Mouse (Mus musculus): ENCODE data around the gene Jak1. TPM values are rescaled to one million over a fixed set of nuclear protein-coding genes. Genes with fewer than 3 reads are reported as not detected.
A peak's percentile ranks its signal among the peaks of the same experiment; 100 is the strongest.

Gene Jak1
- polyA plus RNA-seq, 1 experiment from 2014 or later, result 84.5 TPM

DNA sequence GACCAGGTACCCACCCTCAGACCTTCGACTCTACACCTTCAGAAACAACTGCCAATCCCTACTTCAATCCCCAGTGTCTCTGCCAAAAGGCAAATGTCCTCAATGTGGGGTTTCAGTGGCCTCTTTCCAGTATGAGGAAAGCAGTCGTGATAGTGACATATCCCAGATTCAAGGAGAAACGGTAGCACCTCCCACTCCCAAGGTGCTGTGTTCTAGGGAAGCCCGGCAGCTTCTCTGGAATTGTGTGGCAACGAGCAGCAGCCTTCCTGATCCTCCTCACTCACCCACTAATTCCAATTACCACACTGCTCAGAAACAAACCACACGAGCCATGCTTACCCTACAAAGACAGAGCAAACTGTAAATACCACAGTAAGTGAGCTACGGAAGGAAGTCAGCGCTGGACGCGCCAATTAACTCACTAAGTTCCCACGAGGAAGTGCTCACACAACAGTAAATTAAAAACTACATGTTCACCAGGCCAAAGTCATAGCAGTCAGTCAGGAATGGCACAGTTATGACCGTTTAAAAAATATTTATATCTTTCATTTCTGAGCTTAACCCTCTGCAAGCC is 105.8 kb downstream of the Jak1 start:
- no peaks in the 10 kb centered on the region for H3K27me3 ChIP-seq (replicated peaks)
- H3K4me1 ChIP-seq, result no peaks in the 10 kb centered on the region
- no peak for ATAC-seq (ENCODE audit: insufficient read depth, low FRiP score, low read depth)
- no peak overlapping the region for H3K27ac ChIP-seq
- H3K9me3 ChIP-seq, result no peaks in the 10 kb centered on the region
- no peak overlapping the region for H3K4me3 ChIP-seq (replicated peaks)
- H3K36me3 ChIP-seq, result peaks cover 45% of the 10 kb centered on the region
- 70% methylated on average over 12 of the region's 12 CpGs for WGBS
- H3K9ac ChIP-seq, result no peak overlapping the region
- H3K4me2 ChIP-seq, result no peak overlapping the region

GRCm38 (mm10) chr4:101158282-101158681 is 106.8 kb downstream of the Jak1 start:
- no peak overlapping the region for H3K4me2 ChIP-seq
- no peaks in the 10 kb centered on the region for H3K4me1 ChIP-seq
- ATAC-seq (ENCODE audit: insufficient read depth, low FRiP score, low read depth), result no peak
- 79% methylated on average over 6 of the region's 6 CpGs for WGBS
- H3K9ac ChIP-seq, result no peak overlapping the region
- no peaks in the 10 kb centered on the region for H3K9me3 ChIP-seq
- no peak overlapping the region for H3K4me3 ChIP-seq (replicated peaks)
- H3K27ac ChIP-seq, result no peak overlapping the region
- H3K36me3 ChIP-seq, result peaks cover 53% of the 10 kb centered on the region
- H3K27me3 ChIP-seq (replicated peaks), result no peaks in the 10 kb centered on the region

DNA sequence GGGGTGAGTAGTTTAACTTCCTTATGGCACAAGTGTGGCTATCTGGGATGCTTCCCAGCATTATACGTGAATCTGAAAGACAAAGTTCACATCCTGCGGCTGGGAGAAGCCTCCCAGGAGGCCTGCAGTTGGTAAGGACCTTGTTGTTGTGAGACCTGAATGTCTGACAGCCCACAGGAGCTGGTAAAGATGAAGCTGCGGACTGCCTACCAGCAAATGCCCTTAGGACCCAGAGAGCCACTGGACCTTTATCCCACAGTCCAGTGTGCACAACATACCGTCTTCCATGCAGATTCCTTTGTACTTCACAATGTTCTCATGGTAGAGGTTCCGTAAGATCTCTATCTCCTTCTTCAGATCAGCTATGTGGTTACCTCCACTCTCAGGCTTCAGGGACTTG is 107.6 kb downstream of the Jak1 start:
- H3K36me3 ChIP-seq, result peaks cover 54% of the 10 kb centered on the region
- ATAC-seq (ENCODE audit: insufficient read depth, low FRiP score, low read depth), result no peak
- H3K9me3 ChIP-seq, result no peaks in the 10 kb centered on the region
- WGBS, result 88% methylated on average over 5 of the region's 5 CpGs
- H3K4me2 ChIP-seq, result no peak overlapping the region
- H3K27ac ChIP-seq, result no peak overlapping the region
- no peaks in the 10 kb centered on the region for H3K27me3 ChIP-seq (replicated peaks)
- H3K9ac ChIP-seq, result no peak overlapping the region
- no peaks in the 10 kb centered on the region for H3K4me1 ChIP-seq
- H3K4me3 ChIP-seq (replicated peaks), result no peak overlapping the region

GRCm38 (mm10) chr4:101155541-101155940 is 109.5 kb downstream of the Jak1 start:
- Histone ChIP-seq H3K36me3 (peaks cover 59% of the 10 kb centered on the region), H3K9ac (no peak overlapping the region), H3K9me3 (no peaks in the 10 kb centered on the region), H3K27me3 (replicated peaks) (no peaks in the 10 kb centered on the region), H3K4me3 (replicated peaks) (no peak overlapping the region), H3K4me2 (no peak overlapping the region), H3K4me1 (no peaks in the 10 kb centered on the region), H3K27ac (no peak overlapping the region)
- ATAC-seq (ENCODE audit: insufficient read depth, low FRiP score, low read depth), result peak; percentile 76; the same call in 1 of the 2 replicates
- 72% methylated on average over 4 of the region's 4 CpGs for WGBS

GRCm38 (mm10) chr4:101146891-101147655 is 118.0 kb downstream of the Jak1 start:
- H3K27me3 ChIP-seq (replicated peaks), result no peaks in the 10 kb centered on the region
- H3K9ac ChIP-seq, result no peak overlapping the region
- H3K27ac ChIP-seq, result no peak overlapping the region
- 83% methylated on average over 11 of the region's 11 CpGs for WGBS
- H3K4me1 ChIP-seq, result no peaks in the 10 kb centered on the region
- peaks cover 12% of the 10 kb centered on the region for H3K36me3 ChIP-seq
- H3K4me3 ChIP-seq (replicated peaks), result no peak overlapping the region
- ATAC-seq (ENCODE audit: insufficient read depth, low FRiP score, low read depth), result no peak
- H3K9me3 ChIP-seq, result no peaks in the 10 kb centered on the region
- H3K4me2 ChIP-seq, result no peak overlapping the region

DNA sequence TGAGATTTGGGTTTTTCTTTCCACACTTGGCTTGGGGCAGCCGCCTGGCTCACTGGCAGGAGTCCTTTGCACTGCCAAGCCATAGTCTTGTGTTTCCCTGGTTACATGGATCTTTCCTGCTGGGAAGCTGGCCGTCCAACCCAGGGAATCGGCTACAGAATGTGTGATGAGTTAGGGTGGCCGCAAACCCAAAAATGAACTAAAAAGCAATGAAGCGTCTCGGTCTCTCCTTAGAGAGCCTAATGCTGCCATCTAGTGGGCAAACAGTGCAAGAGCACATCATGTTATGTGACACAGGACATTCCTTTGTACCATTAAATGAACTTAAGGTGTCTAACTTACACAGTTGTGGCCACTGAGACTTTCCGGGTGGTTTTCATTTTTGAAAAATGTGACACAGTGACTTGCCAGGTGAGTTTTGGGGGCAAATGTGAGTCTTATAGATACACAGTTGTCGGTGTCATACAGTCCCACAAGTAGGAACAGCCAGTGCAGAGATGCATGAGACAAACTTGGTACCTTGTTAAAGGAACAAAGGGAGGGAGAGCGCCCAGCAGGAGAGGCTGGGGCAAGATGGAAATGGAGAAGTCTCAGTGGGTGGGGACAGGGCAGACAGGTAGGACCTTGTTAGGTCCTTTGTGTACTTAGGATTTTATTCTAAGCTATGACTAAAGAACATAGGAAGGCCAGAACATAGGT is 118.9 kb downstream of the Jak1 start:
- ATAC-seq (ENCODE audit: insufficient read depth, low FRiP score, low read depth), result no peak
- no peaks in the 10 kb centered on the region for H3K27me3 ChIP-seq (replicated peaks)
- H3K4me1 ChIP-seq, result no peaks in the 10 kb centered on the region
- no peak overlapping the region for H3K27ac ChIP-seq
- H3K4me3 ChIP-seq (replicated peaks), result no peak overlapping the region
- H3K9ac ChIP-seq, result no peak overlapping the region
- WGBS, result 34% methylated on average over 9 of the region's 9 CpGs
- H3K36me3 ChIP-seq, result peaks cover 9% of the 10 kb centered on the region
- no peaks in the 10 kb centered on the region for H3K9me3 ChIP-seq
- H3K4me2 ChIP-seq, result no peak overlapping the region

DNA sequence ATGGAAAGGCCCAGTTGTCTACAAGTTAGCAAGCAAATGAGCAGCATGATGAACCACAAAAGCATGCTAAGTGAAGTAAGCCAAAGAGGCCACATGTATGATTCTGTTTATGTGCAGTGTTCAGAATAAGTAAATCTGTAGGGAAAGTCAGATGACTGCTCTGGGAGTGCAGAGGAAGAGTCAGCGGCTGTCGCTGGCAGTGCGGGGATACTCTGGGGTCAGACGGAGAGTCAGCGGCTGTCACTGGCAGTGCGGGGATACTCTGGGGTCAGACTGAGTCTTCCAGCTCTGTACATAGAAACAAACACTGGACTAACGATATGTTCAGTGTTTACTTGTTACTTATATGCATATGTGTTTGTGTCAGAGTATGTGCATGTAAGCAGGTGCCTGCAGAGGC is 120.3 kb downstream of the Jak1 start:
- H3K4me1 ChIP-seq, result no peaks in the 10 kb centered on the region
- H3K9me3 ChIP-seq, result no peaks in the 10 kb centered on the region
- ATAC-seq (ENCODE audit: insufficient read depth, low FRiP score, low read depth), result no peak
- 70% methylated on average over 7 of the region's 7 CpGs for WGBS
- H3K4me3 ChIP-seq (replicated peaks), result no peak overlapping the region
- H3K27ac ChIP-seq, result no peak overlapping the region
- H3K9ac ChIP-seq, result no peak overlapping the region
- peaks cover 6% of the 10 kb centered on the region for H3K36me3 ChIP-seq
- no peak overlapping the region for H3K4me2 ChIP-seq
- no peaks in the 10 kb centered on the region for H3K27me3 ChIP-seq (replicated peaks)

DNA sequence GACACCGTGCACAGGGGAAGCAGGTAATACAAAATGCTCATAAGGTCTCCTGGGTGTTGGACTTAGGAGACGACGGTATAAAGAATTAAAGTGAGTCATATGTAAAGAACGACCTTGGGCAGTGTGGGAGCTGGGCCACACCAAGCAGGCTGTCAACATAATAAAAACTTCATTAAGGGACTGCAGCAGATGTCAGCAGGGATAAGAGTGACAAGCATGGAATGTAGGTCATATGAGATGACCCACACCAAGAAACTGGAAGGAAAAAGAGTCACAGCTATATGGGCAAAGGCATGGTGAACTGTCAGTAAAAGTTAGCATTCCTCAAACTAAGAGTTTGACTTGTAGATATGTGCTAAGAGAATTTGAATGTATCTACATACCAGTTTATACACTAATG is 120.7 kb downstream of the Jak1 start:
- Histone ChIP-seq H3K27ac (no peak overlapping the region), H3K4me1 (no peaks in the 10 kb centered on the region), H3K36me3 (peaks cover 6% of the 10 kb centered on the region), H3K27me3 (replicated peaks) (no peaks in the 10 kb centered on the region), H3K4me2 (no peak overlapping the region), H3K4me3 (replicated peaks) (no peak overlapping the region), H3K9me3 (no peaks in the 10 kb centered on the region), H3K9ac (no peak overlapping the region)
- no peak for ATAC-seq (ENCODE audit: insufficient read depth, low FRiP score, low read depth)
- 62% methylated on average over 4 of the region's 4 CpGs for WGBS

GRCm38 (mm10) chr4:101143901-101144300 is 121.2 kb downstream of the Jak1 start:
- 69% methylated on average over 4 of the region's 4 CpGs for WGBS

GRCm38 (mm10) chr4:101141768-101142167 is 123.3 kb downstream of the Jak1 start:
- H3K27ac ChIP-seq, result no peak overlapping the region
- no peak for ATAC-seq (ENCODE audit: insufficient read depth, low FRiP score, low read depth)
- WGBS, result 69% methylated on average over 5 of the region's 5 CpGs
- H3K27me3 ChIP-seq (replicated peaks), result no peaks in the 10 kb centered on the region
- no peak overlapping the region for H3K4me2 ChIP-seq
- no peaks in the 10 kb centered on the region for H3K4me1 ChIP-seq
- no peak overlapping the region for H3K4me3 ChIP-seq (replicated peaks)
- no peak overlapping the region for H3K9ac ChIP-seq
- no peaks in the 10 kb centered on the region for H3K9me3 ChIP-seq
- H3K36me3 ChIP-seq, result no peaks in the 10 kb centered on the region

More at GRCm38 (mm10) chr4:101143901-101144300, 121.2 kb downstream of the Jak1 start:
- no peak overlapping the region for H3K9ac ChIP-seq
- ATAC-seq (ENCODE audit: insufficient read depth, low FRiP score, low read depth), result no peak
- H3K36me3 ChIP-seq, result peaks cover 6% of the 10 kb centered on the region
- H3K4me3 ChIP-seq (replicated peaks), result no peak overlapping the region
- H3K9me3 ChIP-seq, result no peaks in the 10 kb centered on the region
- H3K27me3 ChIP-seq (replicated peaks), result no peaks in the 10 kb centered on the region
- no peak overlapping the region for H3K27ac ChIP-seq
- H3K4me2 ChIP-seq, result no peak overlapping the region
- H3K4me1 ChIP-seq, result no peaks in the 10 kb centered on the region

GRCm38 (mm10) chr4:101137975-101138374 is 127.1 kb downstream of the Jak1 start:
- H3K36me3 ChIP-seq, result no peaks in the 10 kb centered on the region
- no peaks in the 10 kb centered on the region for H3K27me3 ChIP-seq (replicated peaks)
- H3K27ac ChIP-seq, result no peak overlapping the region
- WGBS, result 89% methylated on average over 11 of the region's 11 CpGs
- no peaks in the 10 kb centered on the region for H3K9me3 ChIP-seq
- ATAC-seq (ENCODE audit: insufficient read depth, low FRiP score, low read depth), result no peak
- H3K4me2 ChIP-seq, result no peak overlapping the region
- no peak overlapping the region for H3K4me3 ChIP-seq (replicated peaks)
- no peaks in the 10 kb centered on the region for H3K4me1 ChIP-seq
- no peak overlapping the region for H3K9ac ChIP-seq

- 0 out of 2 replicates have a peak, but pooled peaks cover 6% of the 10 kb centered on the region for H3K36me3 ChIP-seq
- no peak for ATAC-seq (ENCODE audit: insufficient read depth, low FRiP score, low read depth)
- H3K9ac ChIP-seq, result no peak overlapping the region
- H3K9me3 ChIP-seq, result no peaks in the 10 kb centered on the region
- no peaks in the 10 kb centered on the region for H3K4me1 ChIP-seq
- H3K27ac ChIP-seq, result no peak overlapping the region
- 93% methylated on average over 14 of the region's 14 CpGs for WGBS
- no peak overlapping the region for H3K4me2 ChIP-seq
- H3K4me3 ChIP-seq (replicated peaks), result no peak overlapping the region
- no peaks in the 10 kb centered on the region for H3K27me3 ChIP-seq (replicated peaks)
These were observed 129.2 kb downstream of the Jak1 start for GRCm38 (mm10) chr4:101135909-101136308.
